Mouse (Mus musculus) erythroblast, embryonic 14.5 days (primary cell): Measurements from ENCODE around the gene Vcpkmt. TPM values are rescaled to one million over a fixed set of nuclear protein-coding genes. Genes with fewer than 3 reads are reported as not detected.
"Not testable (repeated sequence)": the region's sequence is repeated elsewhere in the genome, so short reads cannot be mapped to it uniquely, and the experiment has no call there.

Experiments
- H3K27me3 ChIP-seq: 2 replicates; pipeline ENCODE4 v1.6.1; 2012; ENCODE audit warnings: inconsistent platforms; ENCODE audit not compliant: control insufficient read depth
- H3K36me3 ChIP-seq: 2 replicates; pipeline ENCODE4 v1.6.1; 2012; ENCODE audit warnings: mild to moderate bottlenecking, inconsistent platforms; ENCODE audit not compliant: control insufficient read depth
- H3K4me1 ChIP-seq: 2 replicates; pipeline ENCODE4 v1.6.1; 2012; ENCODE audit warnings: inconsistent platforms; ENCODE audit not compliant: control insufficient read depth
- H3K4me3 ChIP-seq: replicated peaks from 2 replicates; pipeline ENCODE3; 2012; ENCODE audit warnings: moderate library complexity, mild to moderate bottlenecking, inconsistent platforms
- H3K9me3 ChIP-seq: 2 replicates; pipeline ENCODE4 v1.6.1; 2012; ENCODE audit warnings: low read length, inconsistent platforms, mixed read lengths; ENCODE audit not compliant: control insufficient read depth
- GATA1 ChIP-seq: IDR thresholded peaks from 2 replicates; pipeline ENCODE4 v1.6.1; 2012; ENCODE audit warnings: low read length, inconsistent platforms, mixed read lengths
- TAL1 ChIP-seq: IDR thresholded peaks from 3 replicates; pipeline ENCODE4 v1.6.1; 2012; ENCODE audit warnings: low read length, inconsistent platforms, mixed read lengths
- polyA plus RNA-seq: library from polyadenylated mRNA; stranded (reverse); fragments of >175 nt; gene quantifications from 2 replicates; pipeline ENCODE4 v1.2.3, GENCODE M21; 2012

Vcpkmt gene
- 0.18 and 0.31 TPM in 2 replicates for polyA plus RNA-seq

DNA sequence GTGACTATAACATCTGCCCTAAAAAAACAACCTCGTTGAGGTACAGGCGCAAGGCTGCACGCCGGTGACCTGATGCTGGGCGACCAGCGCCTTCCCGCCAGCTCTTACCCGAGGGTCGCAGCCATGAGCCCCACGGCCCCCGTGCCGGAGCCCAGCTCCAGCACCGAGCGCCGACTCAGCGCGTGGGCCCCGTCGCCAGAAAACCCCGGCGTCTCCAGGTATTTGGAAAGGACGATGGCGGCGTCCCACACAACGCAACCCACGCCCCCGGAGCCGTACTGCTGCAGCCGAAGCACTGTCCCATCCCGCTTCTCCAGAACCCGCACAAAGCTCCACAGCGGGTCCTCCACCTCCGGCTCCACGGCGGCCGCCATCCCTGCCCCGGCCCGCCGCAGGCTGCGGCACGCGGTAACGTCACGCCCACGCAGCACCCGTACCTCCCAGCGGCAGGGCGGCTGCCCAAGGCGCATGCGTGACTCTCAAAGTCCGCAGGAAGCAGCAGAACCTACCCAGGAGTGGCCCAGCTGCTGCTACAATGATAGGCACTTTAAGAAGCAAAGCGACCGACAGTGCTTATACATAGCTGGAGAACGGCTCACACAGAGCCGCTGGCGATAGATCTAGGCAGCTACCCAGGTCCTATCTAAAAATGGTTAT, at the start of gene Vcpkmt:
Gene Vcpkmt, minus strand, starts transcription at position 416 of the 657 bp plus-strand sequence.
- peaks cover 51% of the 10 kb centered on the region for H3K36me3 ChIP-seq
- peaks cover 2% of the 10 kb centered on the region; the same call in 1 of the 2 replicates for H3K9me3 ChIP-seq
- H3K4me3 ChIP-seq: peak within 1 kb of the TSS; percentile 85
- H3K4me1 ChIP-seq: peaks cover 32% of the 10 kb centered on the region
- H3K27me3 ChIP-seq: no peaks in the 10 kb centered on the region
- TF ChIP-seq GATA1: no peak
- TF ChIP-seq TAL1: no peak

DNA sequence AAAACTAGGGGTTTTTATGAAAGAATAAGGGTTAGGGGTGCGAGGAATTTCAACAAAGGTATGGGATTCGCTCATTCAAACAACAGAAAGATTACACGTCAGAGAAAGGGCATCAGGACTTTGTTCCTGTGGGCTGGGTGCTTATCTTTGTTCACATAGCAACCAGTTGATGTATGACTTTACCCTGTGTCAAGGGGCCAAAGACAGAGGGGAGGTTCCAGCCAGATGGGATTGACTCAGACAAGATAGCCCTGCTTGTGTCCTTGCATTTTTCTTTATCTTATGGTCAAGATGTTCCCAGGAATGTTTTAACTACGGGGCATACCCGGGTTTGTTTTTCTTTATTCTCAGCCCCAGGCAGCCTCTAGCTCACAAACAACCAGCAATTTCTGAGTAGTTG, 35.8 kb upstream of the Vcpkmt start:
- not testable (repeated sequence) for H3K4me3 ChIP-seq, H3K27me3 ChIP-seq, H3K9me3 ChIP-seq, H3K4me1 ChIP-seq
- H3K36me3 ChIP-seq: peaks cover 33% of the 10 kb centered on the region

DNA sequence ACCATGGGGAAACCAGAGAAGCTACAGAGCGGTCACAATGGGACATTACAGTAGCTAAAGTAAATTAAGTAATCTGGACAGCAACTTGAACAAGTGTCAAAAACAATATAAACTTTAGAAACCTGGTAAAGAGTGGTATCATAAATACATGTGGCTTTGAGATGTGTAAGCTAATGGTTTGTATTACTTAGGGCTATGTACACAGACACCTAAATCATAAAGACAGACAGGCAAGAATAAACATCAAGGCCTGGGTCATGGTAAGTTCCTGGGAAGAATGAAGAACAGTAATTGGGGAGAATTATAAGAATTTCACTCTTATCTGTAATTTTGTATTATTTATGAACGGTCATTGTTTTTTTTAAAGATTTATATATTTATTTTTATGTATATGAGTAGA, 21.5 kb upstream of the Vcpkmt start:
- TF ChIP-seq TAL1 (no peak), GATA1 (no peak)
- no peaks in the 10 kb centered on the region for H3K27me3 ChIP-seq
- peaks cover 25% of the 10 kb centered on the region for H3K36me3 ChIP-seq
- H3K9me3 ChIP-seq: no peaks in the 10 kb centered on the region
- H3K4me3 ChIP-seq: no peak overlapping the region
- H3K4me1 ChIP-seq: no peaks in the 10 kb centered on the region

DNA sequence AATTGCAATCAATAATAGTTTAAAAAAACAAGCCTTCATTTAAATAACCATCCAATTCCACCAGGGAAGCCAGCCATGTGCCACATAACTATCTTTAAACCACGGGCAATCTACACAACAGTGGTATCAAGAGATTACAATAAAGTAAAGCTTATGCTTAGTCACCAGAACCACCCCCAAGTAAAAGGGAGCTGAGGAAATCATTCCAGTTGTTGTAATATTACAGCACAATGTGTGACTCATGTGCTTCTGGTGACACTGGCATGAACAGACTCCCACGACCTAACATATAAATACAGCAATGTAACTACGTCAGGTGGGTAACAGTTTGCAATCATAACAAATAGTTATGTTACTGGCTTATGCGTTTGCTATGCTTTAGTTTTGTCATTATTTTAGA, 14.6 kb upstream of the Vcpkmt start:
- H3K4me3 ChIP-seq: no peak overlapping the region
- H3K36me3 ChIP-seq: peaks cover 29% of the 10 kb centered on the region
- no peaks in the 10 kb centered on the region for H3K27me3 ChIP-seq
- no peaks in the 10 kb centered on the region for H3K9me3 ChIP-seq
- H3K4me1 ChIP-seq: no peaks in the 10 kb centered on the region
- TF ChIP-seq GATA1 (no peak), TAL1 (no peak)

DNA sequence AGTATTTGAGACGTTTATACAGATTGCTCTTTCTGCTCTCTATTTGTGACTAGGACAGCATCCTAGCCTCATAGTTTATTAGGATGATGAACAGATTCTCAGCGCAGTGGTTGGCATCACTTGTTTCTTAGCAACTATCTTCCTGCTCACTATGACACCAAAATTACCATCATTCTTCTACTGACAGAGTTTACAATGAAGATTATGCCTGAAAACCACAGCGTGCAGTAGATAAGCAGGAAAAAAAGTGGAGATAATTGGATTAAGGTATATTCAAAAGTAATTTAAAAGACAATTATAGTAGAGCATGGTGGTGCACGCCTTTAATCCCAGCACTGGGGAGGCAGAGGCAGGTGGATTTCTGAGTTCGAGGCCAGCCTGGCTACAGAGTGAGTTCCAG, 10.3 kb upstream of the Vcpkmt start:
- TF ChIP-seq GATA1 (no peak), TAL1 (no peak)
- H3K9me3 ChIP-seq: no peaks in the 10 kb centered on the region
- H3K4me1 ChIP-seq: no peaks in the 10 kb centered on the region
- no peak overlapping the region for H3K4me3 ChIP-seq
- no peaks in the 10 kb centered on the region for H3K27me3 ChIP-seq
- peaks cover 34% of the 10 kb centered on the region for H3K36me3 ChIP-seq

DNA sequence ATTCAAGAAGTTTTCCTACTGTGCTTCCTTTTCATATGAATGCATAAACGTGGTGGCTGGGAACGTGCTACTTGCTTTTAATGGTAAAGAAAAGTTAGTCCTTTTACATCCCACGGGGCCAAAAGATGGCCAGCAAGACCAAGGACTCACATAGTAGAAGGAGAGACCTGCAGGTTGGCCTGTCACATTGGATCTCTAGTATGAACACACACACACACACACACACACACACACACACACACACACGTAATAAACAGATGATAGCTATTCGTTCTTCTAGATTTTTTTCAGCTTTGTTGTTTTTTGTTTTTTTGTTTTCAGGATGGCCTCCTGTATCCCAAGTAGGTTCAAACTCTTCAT, 422 bp upstream of the Vcpkmt start:
- Histone ChIP-seq H3K4me1 (peaks cover 32% of the 10 kb centered on the region), H3K36me3 (peaks cover 47% of the 10 kb centered on the region), H3K27me3 (no peaks in the 10 kb centered on the region), H3K9me3 (peaks cover 2% of the 10 kb centered on the region; the same call in 1 of the 2 replicates), H3K4me3 (peak overlapping the region; percentile 85)
- no peak for TF ChIP-seq TAL1
- TF ChIP-seq GATA1: no peak

DNA sequence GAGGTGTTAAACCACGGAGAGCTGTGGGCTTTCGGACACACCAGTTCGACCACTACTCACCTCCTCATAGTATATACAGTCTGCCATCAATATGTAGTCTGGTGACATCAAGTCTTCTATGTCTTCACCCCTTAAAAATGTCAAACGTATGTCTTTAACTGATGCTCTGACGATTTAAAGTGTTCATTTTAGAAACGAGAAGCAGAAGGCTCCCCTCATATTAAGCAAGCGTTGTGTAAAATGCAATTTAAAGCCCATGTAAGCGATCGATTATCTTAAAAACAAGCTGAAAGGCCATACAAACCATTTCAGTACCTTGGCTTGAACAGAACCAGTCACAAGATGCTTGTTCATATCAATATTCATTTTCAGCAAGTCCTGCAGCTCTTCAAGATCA, 614 bp downstream of the Vcpkmt start:
- Histone ChIP-seq H3K4me1 (peaks cover 32% of the 10 kb centered on the region), H3K9me3 (peaks cover 2% of the 10 kb centered on the region; the same call in 1 of the 2 replicates), H3K36me3 (peaks cover 51% of the 10 kb centered on the region), H3K4me3 (peak overlapping the region; percentile 85), H3K27me3 (no peaks in the 10 kb centered on the region)
- no peak for TF ChIP-seq TAL1
- TF ChIP-seq GATA1: no peak

DNA sequence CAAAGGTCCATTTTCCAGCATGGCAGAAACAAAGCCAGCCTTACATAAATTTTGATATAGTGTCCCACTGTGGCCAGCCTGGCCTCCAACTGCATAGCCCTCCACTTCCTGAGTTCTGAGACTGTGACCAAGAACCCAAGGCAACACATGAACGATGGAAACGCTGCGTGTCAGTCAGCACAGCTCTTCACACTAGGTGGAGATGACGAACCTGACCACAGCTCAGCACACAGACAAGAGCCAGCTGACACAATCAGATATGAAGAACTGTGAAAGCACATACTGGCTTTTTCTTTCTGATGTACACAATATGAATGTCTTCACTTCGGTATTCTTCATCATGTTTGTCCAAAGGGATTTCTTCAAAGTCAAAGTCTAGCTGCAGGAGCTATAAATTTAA, 3.2 kb downstream of the Vcpkmt start:
- H3K4me1 ChIP-seq: peaks cover 32% of the 10 kb centered on the region
- no peak for TF ChIP-seq GATA1
- no peak for TF ChIP-seq TAL1
- peaks cover 2% of the 10 kb centered on the region; the same call in 1 of the 2 replicates for H3K9me3 ChIP-seq
- no peak overlapping the region for H3K4me3 ChIP-seq
- H3K36me3 ChIP-seq: peaks cover 52% of the 10 kb centered on the region
- no peaks in the 10 kb centered on the region for H3K27me3 ChIP-seq

DNA sequence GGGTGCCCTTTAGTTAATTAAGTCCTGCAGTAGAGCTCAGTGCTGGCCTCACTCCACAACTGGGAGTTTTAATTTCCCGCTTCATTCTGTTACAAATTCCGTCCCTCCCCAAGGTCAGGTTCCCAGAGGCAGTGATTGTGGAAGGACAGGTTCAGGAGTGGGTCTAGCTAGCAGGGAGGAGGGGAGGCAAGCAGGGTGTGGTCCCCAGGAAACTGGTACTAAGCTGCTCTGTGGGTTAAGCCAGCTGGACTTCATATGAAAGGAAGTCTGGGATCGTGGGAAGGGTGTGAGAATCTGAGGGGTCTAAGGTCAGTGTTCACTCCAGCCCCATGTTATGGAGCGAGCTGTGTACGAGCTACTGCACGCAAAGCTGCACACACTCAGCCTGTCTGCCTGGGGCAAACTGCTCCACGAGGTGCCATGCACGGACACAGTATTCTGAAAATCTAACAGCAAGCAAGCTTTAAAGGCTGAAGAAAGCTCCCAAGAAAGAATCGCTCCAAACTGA, 6.7 kb downstream of the Vcpkmt start:
- Histone ChIP-seq H3K27me3 (no peaks in the 10 kb centered on the region), H3K4me3 (no peak overlapping the region), H3K9me3 (no peaks in the 10 kb centered on the region; the same call in 1 of the 2 replicates), H3K4me1 (peaks cover 12% of the 10 kb centered on the region), H3K36me3 (peaks cover 53% of the 10 kb centered on the region)
- TF ChIP-seq GATA1: no peak
- TF ChIP-seq TAL1: no peak
